Comparison of ENCODE assay signal across 28 mouse cellular contexts in genomic region chr2:105038879-105039278, GRCm38 (mm10). TPM values are rescaled to one million over a fixed set of nuclear protein-coding genes. Genes with fewer than 3 reads are reported as not detected.
DNase-seq lines count a peak whose midpoint lies in the region; ATAC-seq lines count a peak whose summit lies in the region.
"Had no signal": no experiment of that assay in that cellular context is flagged by ENCODE, and none has a peak within 500 bp of the region (broad histone marks: within the 10 kb centered on the region; RNA-seq: fewer than 3 reads in every experiment).

No protein-coding gene starts in this region.

- DNase-seq in adrenal gland, adult 2 months, result peak; percentile 9
- no peak for DNase-seq in adrenal gland, postnatal 4 days (ENCODE audit: low spot score in 2 of 2)
- DNase-seq in liver, embryonic 13.5 days, result no peak
- DNase-seq in liver, embryonic 11.5 days (ENCODE audit: low spot score), result no peak
- DNase-seq in kidney, postnatal 10 days, result no peak
- DNase-seq in spleen, adult 18-20 months, result no peak
- DNase-seq: adrenal gland, adult 8-10 months; adrenal gland, postnatal 36 days; B cell, adult 2 months; cerebellum, adult 11 months; cerebellum, adult 8-10 months; cerebellum, postnatal 14 days; embryo, embryonic 11 days; gastrocnemius, adult 2 months; gastrocnemius, postnatal 25 days; heart, postnatal 14 days had no signal

- peaks cover 6% of the 10 kb centered on the region for H3K4me1 ChIP-seq in liver, embryonic 13.5 days (replicated peaks)
- H3K4me1 ChIP-seq in liver, embryonic 11.5 days (replicated peaks; ENCODE audit: control insufficient read depth, insufficient read depth, low read length), result no peaks in the 10 kb centered on the region
- no peaks in the 10 kb centered on the region for H3K4me1 ChIP-seq in liver, embryonic 16.5 days (ENCODE audit: control insufficient read depth, low read depth, low read length)
- no peaks in the 10 kb centered on the region for H3K4me1 ChIP-seq in midbrain, embryonic 16.5 days (ENCODE audit: control insufficient read depth, insufficient read depth, low read length)
- H3K4me1 ChIP-seq: embryonic facial prominence, embryonic 15.5 days; heart, embryonic 15.5 days had no signal

- H3K9me3 ChIP-seq in liver, embryonic 13.5 days (replicated peaks), result no peaks in the 10 kb centered on the region
- H3K9me3 ChIP-seq in liver, embryonic 11.5 days (ENCODE audit: control insufficient read depth, low read length), result no peaks in the 10 kb centered on the region
- H3K9me3 ChIP-seq in liver, embryonic 16.5 days (replicated peaks; ENCODE audit: control insufficient read depth, low read length), result no peaks in the 10 kb centered on the region
- H3K9me3 ChIP-seq in midbrain, embryonic 16.5 days (replicated peaks; ENCODE audit: control insufficient read depth, low read length, poor library complexity, severe bottlenecking), result no peaks in the 10 kb centered on the region
- H3K9me3 ChIP-seq: embryonic facial prominence, embryonic 15.5 days; heart, embryonic 15.5 days; hindbrain, embryonic 10.5 days had no signal

- no peak overlapping the region for H3K4me3 ChIP-seq in liver, embryonic 13.5 days (replicated peaks)
- H3K4me3 ChIP-seq in liver, embryonic 11.5 days (ENCODE audit: low read depth, low read length), result no peak overlapping the region
- H3K4me3 ChIP-seq in liver, embryonic 16.5 days (ENCODE audit: low read depth, low read length), result no peak overlapping the region
- no peak overlapping the region for H3K4me3 ChIP-seq in midbrain, embryonic 16.5 days (ENCODE audit: low read depth, low read length)
- H3K4me3 ChIP-seq: embryonic facial prominence, embryonic 15.5 days; gastrocnemius, adult 2 months; heart, embryonic 15.5 days; hindbrain, embryonic 10.5 days had no signal

- peak; percentile 47; the same call in 1 of the 2 replicates for ATAC-seq in liver, embryonic 13.5 days (ENCODE audit: low read depth)
- ATAC-seq in liver, embryonic 11.5 days (replicated peaks; ENCODE audit: low FRiP score), result no peak
- ATAC-seq in liver, embryonic 16.5 days (ENCODE audit: low read depth), result 0 out of 2 replicates have a peak, but pooled peaks have one; percentile 30
- no peak for ATAC-seq in midbrain, embryonic 16.5 days
- ATAC-seq: CD4-positive, CD25-positive, alpha-beta regulatory T cell, adult 4 months; forebrain, embryonic 14.5 days had no signal

- no peak overlapping the region for H3K4me2 ChIP-seq in liver, embryonic 13.5 days
- H3K4me2 ChIP-seq in liver, embryonic 11.5 days, result no peak overlapping the region
- H3K4me2 ChIP-seq in liver, embryonic 16.5 days (ENCODE audit: low read depth, low read length), result no peak overlapping the region
- no peak overlapping the region for H3K4me2 ChIP-seq in midbrain, embryonic 16.5 days (ENCODE audit: low read length)
- H3K4me2 ChIP-seq: embryonic facial prominence, embryonic 15.5 days; heart, embryonic 15.5 days; hindbrain, embryonic 14.5 days had no signal

- no peaks in the 10 kb centered on the region for H3K27me3 ChIP-seq in liver, embryonic 13.5 days
- H3K27me3 ChIP-seq in liver, embryonic 11.5 days (replicated peaks; ENCODE audit: control insufficient read depth, insufficient read depth, low read length), result no peaks in the 10 kb centered on the region; the same call in 1 of the 2 replicates
- H3K27me3 ChIP-seq in liver, embryonic 16.5 days (ENCODE audit: control insufficient read depth, insufficient read depth, low read depth, low read length), result no peaks in the 10 kb centered on the region
- no peaks in the 10 kb centered on the region for H3K27me3 ChIP-seq in midbrain, embryonic 16.5 days (ENCODE audit: control insufficient read depth, insufficient read depth, low read depth, low read length)
- H3K27me3 ChIP-seq: embryonic facial prominence, embryonic 15.5 days; heart, embryonic 15.5 days had no signal

- no peaks in the 10 kb centered on the region for H3K36me3 ChIP-seq in liver, embryonic 13.5 days
- no peaks in the 10 kb centered on the region for H3K36me3 ChIP-seq in liver, embryonic 11.5 days (ENCODE audit: control insufficient read depth, insufficient read depth, low read length)
- H3K36me3 ChIP-seq in liver, embryonic 16.5 days (ENCODE audit: control insufficient read depth, insufficient read depth), result no peaks in the 10 kb centered on the region
- no peaks in the 10 kb centered on the region for H3K36me3 ChIP-seq in midbrain, embryonic 16.5 days (ENCODE audit: control insufficient read depth, insufficient read depth, low read length)
- H3K36me3 ChIP-seq: embryonic facial prominence, embryonic 15.5 days; heart, embryonic 15.5 days; hindbrain, embryonic 10.5 days had no signal

- H3K9ac ChIP-seq in liver, embryonic 13.5 days, result no peak overlapping the region
- H3K9ac ChIP-seq in liver, embryonic 11.5 days (ENCODE audit: low read depth, low read length), result no peak overlapping the region
- H3K9ac ChIP-seq in liver, embryonic 16.5 days (ENCODE audit: low read depth, low read length), result no peak overlapping the region
- H3K9ac ChIP-seq in midbrain, embryonic 16.5 days (ENCODE audit: low read depth, low read length), result no peak overlapping the region
- H3K9ac ChIP-seq: embryonic facial prominence, embryonic 15.5 days; heart, embryonic 15.5 days; hindbrain, embryonic 14.5 days had no signal

- 74% methylated on average over 5 of the region's 5 CpGs for WGBS in liver, embryonic 13.5 days (ENCODE audit: insufficient replicate concordance)
- 87% methylated on average over 5 of the region's 5 CpGs for WGBS in liver, embryonic 11.5 days
- WGBS in liver, embryonic 16.5 days (ENCODE audit: insufficient replicate concordance), result 78% methylated on average over 5 of the region's 5 CpGs
- 93% methylated on average over 5 of the region's 5 CpGs for WGBS in midbrain, embryonic 16.5 days

- H3K27ac ChIP-seq in liver, embryonic 13.5 days, result no peak overlapping the region
- no peak overlapping the region for H3K27ac ChIP-seq in liver, embryonic 11.5 days (ENCODE audit: low read depth, low read length)
- H3K27ac ChIP-seq in liver, embryonic 16.5 days (ENCODE audit: low read length), result no peak overlapping the region
- H3K27ac ChIP-seq in midbrain, embryonic 16.5 days (ENCODE audit: low read length), result no peak overlapping the region
- H3K27ac ChIP-seq: embryonic facial prominence, embryonic 15.5 days; gastrocnemius, adult 2 months; heart, embryonic 15.5 days; hindbrain, embryonic 10.5 days; hindbrain, embryonic 14.5 days had no signal

RNA-seq across cellular contexts. Expression of gene Eif3m, which starts 22.0 kb away (rescaled TPM):
- 100 to 1,000 TPM; 121 to 150 TPM for total RNA-seq in adrenal gland, adult 2 months (2021)
- 5.2 and 6.6 TPM in 2 replicates for polyA plus RNA-seq in adrenal gland, adult 2 months (2012; rRNA removed)
- 100 to 1,000 TPM; 193 to 197 TPM for total RNA-seq in adrenal gland, postnatal 4 days (2021)
- 213 and 231 TPM in 2 replicates for polyA plus RNA-seq in liver, embryonic 13.5 days (2015; fragmentation: Nextera tagmentation; extraction: Ambion mirVana)
- polyA plus RNA-seq in liver, embryonic 11.5 days (2014; fragmentation: Nextera tagmentation; extraction: Ambion mirVana), result 330 and 348 TPM in 2 replicates
- 110 and 126 TPM in 2 replicates for polyA plus RNA-seq in liver, embryonic 16.5 days (2015; fragmentation: Nextera tagmentation; extraction: Ambion mirVana)
- 150 and 154 TPM in 2 replicates for polyA plus RNA-seq in midbrain, embryonic 16.5 days (2015; fragmentation: Nextera tagmentation; extraction: Ambion mirVana)

RNA-seq across cellular contexts. Expression of gene Gm11060, which starts 52.9 kb away (rescaled TPM):
- total RNA-seq in adrenal gland, adult 2 months (2021), result not detected
- polyA plus RNA-seq in adrenal gland, adult 2 months (2012; rRNA removed), result not detected in 2 replicates
- total RNA-seq in adrenal gland, postnatal 4 days (2021), result not detected
- not detected in 2 replicates for polyA plus RNA-seq in liver, embryonic 13.5 days (2015; fragmentation: Nextera tagmentation; extraction: Ambion mirVana)
- not detected in 2 replicates for polyA plus RNA-seq in liver, embryonic 11.5 days (2014; fragmentation: Nextera tagmentation; extraction: Ambion mirVana)
- polyA plus RNA-seq in liver, embryonic 16.5 days (2015; fragmentation: Nextera tagmentation; extraction: Ambion mirVana), result not detected in 2 replicates
- polyA plus RNA-seq in midbrain, embryonic 16.5 days (2015; fragmentation: Nextera tagmentation; extraction: Ambion mirVana), result not detected in 2 replicates
- total RNA-seq: adrenal gland, adult 8-10 months; adrenal gland, postnatal 36 days; common myeloid progenitor, adult 5-6 weeks; gastrocnemius, adult 2 months; gastrocnemius, postnatal 25 days; granulocyte monocyte progenitor cell, adult 5-6 weeks; heart, postnatal 14 days had no signal
- polyA plus RNA-seq: brain, embryonic 14.5 days; CD4-positive, CD25-positive, alpha-beta regulatory T cell, adult 4 months; embryonic facial prominence, embryonic 11.5 days; embryonic facial prominence, embryonic 15.5 days; forebrain, embryonic 14.5 days; heart, embryonic 15.5 days; hindbrain, embryonic 10.5 days; hindbrain, embryonic 14.5 days had no signal

Comparison
In these comparisons a context has a peak if more than half of its experiments do, and no peak if none do; other contexts are left out.
1. ATAC-seq: peak in liver, embryonic 13.5 days (single experiment) and liver, embryonic 16.5 days (single experiment); none in liver, embryonic 11.5 days (single experiment) and midbrain, embryonic 16.5 days (single experiment).
2. RNA of gene Eif3m, which starts 22.0 kb away (polyA plus RNA-seq): 330 to 348 TPM in liver, embryonic 11.5 days, 213 to 231 TPM in liver, embryonic 13.5 days, 150 to 154 TPM in midbrain, embryonic 16.5 days and 110 to 126 TPM in liver, embryonic 16.5 days; 5.2 to 6.6 TPM in adrenal gland, adult 2 months; every median in the first group is over 10 times any median in the second.